Mouse (Mus musculus): ENCODE data around the gene Jak1. TPM values are rescaled to one million over a fixed set of nuclear protein-coding genes. Genes with fewer than 3 reads are reported as not detected.
A peak's percentile ranks its signal among the peaks of the same experiment; 100 is the strongest.

Jak1 gene
- polyA plus RNA-seq, 1 experiment from 2014 or later = 41.0 TPM

DNA sequence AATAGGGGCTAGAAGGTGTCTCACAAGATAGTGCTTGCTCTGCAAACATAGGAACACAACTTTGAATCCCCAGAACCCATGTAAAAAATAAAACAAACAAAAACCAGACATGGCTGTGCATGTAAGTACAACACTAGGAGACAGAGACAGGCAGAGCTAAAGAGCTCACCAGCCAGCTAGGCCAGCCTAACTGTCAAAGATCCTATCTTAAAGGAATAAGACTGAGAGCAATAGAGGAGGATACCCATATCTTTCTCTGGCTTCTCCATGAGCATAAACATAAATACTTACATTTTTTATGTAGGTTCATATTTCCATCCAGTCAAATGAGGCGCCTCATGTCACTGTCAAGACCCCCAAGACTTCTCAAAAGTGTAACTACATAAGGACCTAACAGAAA lies 29.1 kb downstream of the Jak1 start:
- H3K27me3 ChIP-seq = no peaks in the 10 kb centered on the region
- no peak overlapping the region for H3K9ac ChIP-seq
- no peaks in the 10 kb centered on the region for H3K9me3 ChIP-seq (replicated peaks)
- no peak overlapping the region for H3K4me2 ChIP-seq
- H3K27ac ChIP-seq = peak overlapping the region; percentile 80
- no peak for DNase-seq
- H3K4me3 ChIP-seq (replicated peaks) = no peak overlapping the region
- H3K36me3 ChIP-seq = no peaks in the 10 kb centered on the region
- 62% methylated on average over 1 of the region's 1 CpGs for WGBS (ENCODE audit: insufficient replicate concordance)
- ATAC-seq (ENCODE audit: low read depth) = 0 out of 2 replicates have a peak, but pooled peaks have one; percentile 37
- H3K4me1 ChIP-seq (replicated peaks) = peaks cover 81% of the 10 kb centered on the region

DNA sequence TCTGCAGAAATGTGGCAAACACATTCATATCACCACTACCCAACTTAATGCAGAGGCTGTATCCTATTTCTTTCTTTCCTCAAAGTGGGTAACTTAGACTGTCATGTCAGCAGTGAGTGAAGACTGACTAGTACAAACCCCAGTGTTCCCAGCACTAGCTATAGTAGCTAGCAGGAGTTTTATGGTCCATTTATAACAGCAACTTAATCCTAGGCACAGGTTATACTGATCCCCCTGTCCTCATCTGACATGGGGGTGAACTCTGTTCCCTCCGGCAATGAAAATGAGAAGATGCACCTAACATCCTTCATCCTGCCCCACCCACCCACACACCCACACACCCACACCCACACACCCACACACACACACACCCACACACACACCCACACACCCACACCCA lies 30.3 kb downstream of the Jak1 start:
- Histone ChIP-seq H3K9ac (no peak overlapping the region; the same call in 1 of the 2 replicates), H3K9me3 (replicated peaks) (no peaks in the 10 kb centered on the region), H3K36me3 (no peaks in the 10 kb centered on the region), H3K4me1 (replicated peaks) (peaks cover 77% of the 10 kb centered on the region), H3K27ac (peak overlapping the region; percentile 80), H3K4me2 (peak overlapping the region; percentile 33; the same call in 1 of the 2 replicates), H3K4me3 (replicated peaks) (no peak overlapping the region), H3K27me3 (no peaks in the 10 kb centered on the region)
- no peak for ATAC-seq (ENCODE audit: low read depth)
- no peak for DNase-seq
- 64% methylated on average over 1 of the region's 1 CpGs for WGBS (ENCODE audit: insufficient replicate concordance)

DNA sequence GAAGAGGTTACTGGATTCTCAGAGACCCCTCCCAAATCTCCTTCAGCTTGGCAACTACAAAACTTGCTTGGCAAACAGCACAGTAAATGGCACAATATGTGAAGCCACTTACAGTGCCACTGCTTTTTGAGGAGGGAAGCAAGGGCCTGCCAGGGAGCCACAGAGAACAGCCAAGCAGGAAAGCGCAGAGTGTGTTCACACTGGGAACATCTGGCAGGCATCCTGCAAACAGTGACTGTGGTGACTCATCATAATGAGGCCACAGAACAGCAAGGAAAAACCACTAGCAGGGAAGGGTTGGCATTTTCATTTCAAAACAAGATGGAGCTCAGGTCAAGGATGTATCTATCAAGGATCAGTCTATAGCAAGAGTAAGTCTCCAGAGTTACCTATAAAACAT lies 30.8 kb downstream of the Jak1 start:
- peak overlapping the region; percentile 33; the same call in 1 of the 2 replicates for H3K4me2 ChIP-seq
- peaks cover 73% of the 10 kb centered on the region for H3K4me1 ChIP-seq (replicated peaks)
- no peak for DNase-seq
- H3K36me3 ChIP-seq = no peaks in the 10 kb centered on the region
- WGBS (ENCODE audit: insufficient replicate concordance) = 57% methylated on average over 1 of the region's 1 CpGs
- H3K27me3 ChIP-seq = no peaks in the 10 kb centered on the region
- peak; percentile 38; the same call in 1 of the 2 replicates for ATAC-seq (ENCODE audit: low read depth)
- peak overlapping the region; percentile 80 for H3K27ac ChIP-seq
- no peaks in the 10 kb centered on the region for H3K9me3 ChIP-seq (replicated peaks)
- H3K4me3 ChIP-seq (replicated peaks) = no peak overlapping the region
- 0 out of 2 replicates have a peak overlapping the region, but pooled peaks have one; percentile 41 for H3K9ac ChIP-seq

DNA sequence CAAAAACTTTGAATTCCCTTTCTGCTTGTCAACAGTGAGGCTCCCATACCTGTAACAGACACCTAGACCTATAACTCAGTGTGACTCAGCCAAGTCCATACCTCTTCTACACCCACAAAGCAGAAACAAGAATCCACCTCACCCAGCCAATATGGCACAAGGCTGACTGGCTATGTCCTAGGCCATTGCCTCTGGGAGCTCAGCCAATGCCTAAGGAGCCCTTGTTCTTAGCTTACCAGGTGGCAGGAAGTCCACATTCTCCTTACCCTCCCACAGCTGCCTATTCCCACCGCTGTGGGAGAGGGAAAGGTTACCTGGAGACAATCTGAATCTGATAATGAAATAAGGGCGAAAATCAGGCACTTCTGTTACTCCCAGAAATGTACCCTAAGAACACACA lies 34.5 kb downstream of the Jak1 start:
- Histone ChIP-seq H3K27me3 (no peaks in the 10 kb centered on the region), H3K4me1 (replicated peaks) (peaks cover 62% of the 10 kb centered on the region)

DNA sequence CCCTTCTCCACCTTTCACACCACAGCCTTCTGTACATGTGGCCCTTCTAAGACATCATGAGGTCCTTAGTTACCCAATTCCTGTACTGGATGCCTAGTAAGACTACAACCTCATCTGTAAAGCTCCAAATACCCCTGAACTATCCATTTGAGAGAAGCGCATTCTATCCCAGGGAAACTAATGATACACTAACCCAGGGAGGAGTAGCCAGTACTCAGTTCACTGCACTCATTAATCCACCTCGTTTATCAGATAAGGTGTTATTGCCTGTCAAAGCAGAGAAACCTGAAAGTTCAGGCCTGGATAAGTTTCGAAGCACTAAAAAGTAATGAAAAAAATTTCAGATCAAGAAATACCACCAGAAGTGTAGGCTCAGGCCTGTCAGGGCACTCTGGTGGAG lies 37.7 kb downstream of the Jak1 start:
- no peaks in the 10 kb centered on the region for H3K27me3 ChIP-seq
- H3K4me2 ChIP-seq = no peak overlapping the region
- no peak overlapping the region for H3K4me3 ChIP-seq (replicated peaks)
- peaks cover 45% of the 10 kb centered on the region for H3K4me1 ChIP-seq (replicated peaks)
- H3K9me3 ChIP-seq (replicated peaks) = no peaks in the 10 kb centered on the region
- H3K27ac ChIP-seq = peak overlapping the region; percentile 3; the same call in 1 of the 2 replicates
- ATAC-seq (ENCODE audit: low read depth) (no peak), DNase-seq (no peak)
- no peak overlapping the region for H3K9ac ChIP-seq
- no peaks in the 10 kb centered on the region for H3K36me3 ChIP-seq
- WGBS (ENCODE audit: insufficient replicate concordance) = 73% methylated on average over 3 of the region's 3 CpGs

More for the DNA sequence above, 34.5 kb downstream of the Jak1 start:
- Histone ChIP-seq H3K4me3 (replicated peaks) (no peak overlapping the region), H3K4me2 (no peak overlapping the region), H3K27ac (no peak overlapping the region), H3K9ac (no peak overlapping the region), H3K9me3 (replicated peaks) (no peaks in the 10 kb centered on the region), H3K36me3 (no peaks in the 10 kb centered on the region)
- 69% methylated on average over 2 of the region's 2 CpGs for WGBS (ENCODE audit: insufficient replicate concordance)
- no peak for DNase-seq
- ATAC-seq (ENCODE audit: low read depth) = no peak

DNA sequence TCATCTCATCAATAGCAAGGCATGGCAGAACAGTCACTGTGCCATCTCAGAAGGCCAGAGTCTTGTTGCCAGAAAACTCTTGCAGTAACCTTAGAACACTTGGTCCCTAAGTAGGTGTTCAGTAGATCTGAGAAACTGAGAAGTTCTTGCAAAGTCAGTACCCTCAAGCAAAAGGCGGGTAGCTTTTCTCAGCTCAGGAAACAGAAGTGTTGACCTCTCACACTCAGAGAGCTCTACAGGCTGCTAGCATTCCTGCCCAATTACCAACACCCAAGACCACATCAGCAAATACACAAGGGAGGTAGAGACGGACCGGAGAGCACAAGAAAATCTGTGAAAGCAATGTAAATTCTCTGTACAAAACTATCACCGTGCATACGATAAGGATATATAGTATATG lies 39.1 kb downstream of the Jak1 start:
- Histone ChIP-seq H3K9me3 (replicated peaks) (no peaks in the 10 kb centered on the region), H3K27me3 (no peaks in the 10 kb centered on the region), H3K9ac (no peak overlapping the region), H3K36me3 (no peaks in the 10 kb centered on the region), H3K27ac (no peak overlapping the region), H3K4me1 (replicated peaks) (peaks cover 56% of the 10 kb centered on the region), H3K4me2 (no peak overlapping the region), H3K4me3 (replicated peaks) (no peak overlapping the region)
- 81% methylated on average over 5 of the region's 5 CpGs for whole genome bisulfite sequencing (ENCODE audit: insufficient replicate concordance)
- no peak for DNase-seq
- ATAC-seq (ENCODE audit: low read depth) = no peak

DNA sequence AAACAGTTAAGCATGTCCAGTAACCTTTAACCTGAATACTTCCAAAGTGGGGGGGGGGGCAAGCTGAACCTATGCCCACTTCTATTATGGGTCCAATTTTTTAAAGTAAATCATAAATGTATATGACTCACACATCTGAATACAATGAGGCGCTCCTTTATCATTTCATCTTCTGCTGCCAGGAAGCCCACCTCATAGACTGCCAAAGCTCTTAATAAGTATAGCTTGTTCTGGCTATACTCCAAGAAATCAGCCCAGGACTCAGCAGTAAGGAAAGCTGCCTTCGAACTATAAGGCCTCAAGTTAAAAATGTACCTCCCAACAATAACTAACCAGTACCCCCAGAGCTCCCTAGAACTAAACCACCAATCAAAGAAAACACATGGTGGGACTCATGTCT lies 44.1 kb downstream of the Jak1 start:
- no peaks in the 10 kb centered on the region for H3K9me3 ChIP-seq (replicated peaks)
- no peak overlapping the region for H3K27ac ChIP-seq
- H3K27me3 ChIP-seq = no peaks in the 10 kb centered on the region
- H3K36me3 ChIP-seq = no peaks in the 10 kb centered on the region
- WGBS (ENCODE audit: insufficient replicate concordance) = 69% methylated on average over 2 of the region's 2 CpGs
- H3K4me1 ChIP-seq (replicated peaks) = peaks cover 61% of the 10 kb centered on the region
- no peak for ATAC-seq (ENCODE audit: low read depth)
- H3K9ac ChIP-seq = no peak overlapping the region
- H3K4me3 ChIP-seq (replicated peaks) = no peak overlapping the region
- no peak for DNase-seq
- no peak overlapping the region for H3K4me2 ChIP-seq

DNA sequence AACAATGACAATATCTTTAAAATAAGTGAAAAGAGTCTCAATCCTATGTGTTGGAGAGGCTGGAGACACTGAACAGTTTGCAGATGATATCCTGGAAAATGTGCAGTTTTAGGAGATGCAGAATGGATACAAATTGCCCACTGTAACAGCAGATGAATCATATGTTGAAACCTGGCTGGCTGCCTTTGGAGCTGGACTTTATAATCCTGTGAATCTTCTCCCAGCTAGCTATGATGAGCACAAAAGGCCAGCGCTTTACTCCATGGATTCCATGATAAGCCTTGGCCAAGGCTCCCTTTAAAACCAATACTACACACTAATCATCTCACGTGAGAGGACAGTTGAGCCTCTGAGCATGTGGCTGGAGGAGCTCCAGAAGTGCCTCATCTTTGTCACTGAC lies 45.2 kb downstream of the Jak1 start:
- Histone ChIP-seq H3K27me3 (no peaks in the 10 kb centered on the region), H3K4me1 (replicated peaks) (peaks cover 61% of the 10 kb centered on the region), H3K27ac (no peak overlapping the region), H3K4me3 (replicated peaks) (no peak overlapping the region), H3K9me3 (replicated peaks) (no peaks in the 10 kb centered on the region), H3K4me2 (no peak overlapping the region), H3K9ac (no peak overlapping the region), H3K36me3 (no peaks in the 10 kb centered on the region)
- DNase-seq (no peak), ATAC-seq (ENCODE audit: low read depth) (no peak)
- WGBS (ENCODE audit: insufficient replicate concordance) = 71% methylated on average over 2 of the region's 2 CpGs

DNA sequence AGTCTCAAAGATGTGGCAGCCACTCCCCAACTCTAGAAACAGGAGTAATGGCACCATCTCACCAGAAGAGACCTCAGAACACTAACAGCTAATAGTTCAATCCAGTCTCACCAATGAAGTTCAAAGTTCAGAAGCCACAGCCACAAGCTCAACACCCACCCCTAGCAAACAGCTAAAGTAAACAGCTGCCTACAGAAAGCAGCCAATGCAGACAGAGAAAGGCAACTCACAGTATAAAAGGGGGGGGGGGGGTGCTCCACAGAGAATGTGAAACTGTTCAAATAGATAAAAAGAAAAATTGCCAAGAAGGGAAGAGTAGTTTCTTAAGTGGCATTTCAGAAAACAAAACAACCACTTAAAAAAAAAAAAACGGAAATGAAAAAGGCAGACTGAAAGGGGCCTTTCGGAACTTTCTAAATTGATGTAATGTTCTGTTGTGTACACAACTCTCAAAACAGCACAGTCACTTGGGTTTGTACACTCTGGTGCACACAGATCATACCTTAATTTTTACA lies 48.0 kb downstream of the Jak1 start:
- Histone ChIP-seq H3K4me1 (replicated peaks) (peaks cover 57% of the 10 kb centered on the region), H3K9ac (no peak overlapping the region), H3K27me3 (no peaks in the 10 kb centered on the region), H3K27ac (peak overlapping the region; percentile 68), H3K4me2 (peak overlapping the region; percentile 2; the same call in 1 of the 2 replicates), H3K36me3 (no peaks in the 10 kb centered on the region), H3K4me3 (replicated peaks) (no peak overlapping the region), H3K9me3 (replicated peaks) (no peaks in the 10 kb centered on the region)
- WGBS (ENCODE audit: insufficient replicate concordance) = 58% methylated on average over 2 of the region's 2 CpGs
- DNase-seq (no peak), ATAC-seq (ENCODE audit: low read depth) (peak; percentile 61)

DNA sequence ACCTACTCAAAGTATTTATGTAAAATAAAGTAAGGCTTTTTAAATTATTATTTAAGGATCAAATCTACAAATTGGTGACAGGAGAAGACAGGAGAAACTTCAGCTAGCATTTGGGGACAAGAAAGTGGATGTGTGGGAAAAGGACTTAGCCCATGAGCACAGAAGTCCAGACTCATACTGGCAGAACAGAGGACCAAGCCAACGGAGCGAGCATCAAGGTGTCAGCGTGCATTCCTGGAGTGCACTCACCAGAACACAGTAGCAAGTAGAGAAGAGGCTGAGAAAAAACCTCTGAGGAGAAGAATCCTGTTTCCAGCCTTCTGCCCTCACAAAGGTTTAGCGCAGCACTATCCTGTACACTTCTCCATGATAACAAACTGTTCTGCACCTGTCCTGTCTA lies 48.8 kb downstream of the Jak1 start:
- Histone ChIP-seq H3K4me2 (peak overlapping the region; percentile 2; the same call in 1 of the 2 replicates), H3K27me3 (no peaks in the 10 kb centered on the region), H3K9me3 (replicated peaks) (no peaks in the 10 kb centered on the region), H3K36me3 (no peaks in the 10 kb centered on the region), H3K9ac (no peak overlapping the region), H3K4me1 (replicated peaks) (peaks cover 51% of the 10 kb centered on the region), H3K27ac (peak overlapping the region; percentile 68), H3K4me3 (replicated peaks) (no peak overlapping the region)
- WGBS (ENCODE audit: insufficient replicate concordance) = 84% methylated on average over 4 of the region's 4 CpGs
- ATAC-seq (ENCODE audit: low read depth) (no peak), DNase-seq (no peak)

DNA sequence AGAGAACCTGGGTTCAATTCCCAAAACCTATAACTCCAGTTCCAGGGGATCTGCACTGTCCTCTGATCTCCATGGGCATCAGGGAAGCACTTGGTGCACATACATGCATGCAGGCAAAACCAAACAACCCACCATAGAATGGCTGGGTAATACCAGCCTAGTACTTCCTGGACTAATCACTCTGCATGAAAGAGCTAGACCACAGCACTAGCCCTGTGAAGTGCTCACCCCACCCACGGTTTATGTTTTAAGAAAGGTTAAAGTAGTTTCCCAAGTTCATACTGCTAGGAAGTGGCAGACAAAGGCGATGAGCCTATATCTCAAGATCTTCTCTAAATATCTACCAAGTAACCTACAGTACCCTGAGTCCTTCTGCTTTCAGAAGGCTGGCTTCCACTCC lies 51.6 kb downstream of the Jak1 start:
- H3K9me3 ChIP-seq (replicated peaks) = no peaks in the 10 kb centered on the region
- ATAC-seq (ENCODE audit: low read depth) (peak; percentile 43; the same call in 1 of the 2 replicates), DNase-seq (no peak)
- 48% methylated on average over 2 of the region's 2 CpGs for WGBS (ENCODE audit: insufficient replicate concordance)
- H3K4me1 ChIP-seq (replicated peaks) = peaks cover 37% of the 10 kb centered on the region
- no peak overlapping the region for H3K4me2 ChIP-seq
- no peak overlapping the region for H3K27ac ChIP-seq
- no peaks in the 10 kb centered on the region for H3K27me3 ChIP-seq
- no peak overlapping the region for H3K4me3 ChIP-seq (replicated peaks)
- no peak overlapping the region for H3K9ac ChIP-seq
- H3K36me3 ChIP-seq = no peaks in the 10 kb centered on the region

DNA sequence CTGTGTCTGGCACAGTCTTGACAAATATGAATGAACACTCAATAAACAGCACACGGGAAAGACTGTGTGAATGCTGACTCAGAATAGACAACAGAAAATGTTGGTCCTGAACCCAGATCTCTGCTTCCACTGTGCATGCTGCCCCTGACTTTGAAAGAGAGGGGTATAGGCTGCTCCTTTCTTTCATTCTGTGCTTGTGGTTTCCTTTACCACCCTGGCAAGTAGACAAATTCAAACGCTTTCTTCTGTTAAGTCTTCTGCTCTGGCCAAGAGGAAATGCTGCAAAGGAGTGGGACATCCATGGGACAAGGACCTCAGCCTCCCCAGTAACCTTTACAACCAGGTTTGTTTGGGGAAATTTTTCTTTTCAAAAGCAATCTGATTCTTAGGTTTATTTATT lies 57.6 kb downstream of the Jak1 start:
- no peak for ATAC-seq (ENCODE audit: low read depth)
- no peak overlapping the region for H3K4me2 ChIP-seq
- H3K9ac ChIP-seq = no peak overlapping the region
- no peak for DNase-seq
- no peaks in the 10 kb centered on the region for H3K9me3 ChIP-seq (replicated peaks)
- no peaks in the 10 kb centered on the region for H3K27me3 ChIP-seq
- H3K27ac ChIP-seq = no peak overlapping the region
- peaks cover 42% of the 10 kb centered on the region for H3K4me1 ChIP-seq (replicated peaks)
- no peak overlapping the region for H3K4me3 ChIP-seq (replicated peaks)
- no peaks in the 10 kb centered on the region for H3K36me3 ChIP-seq
- 41% methylated on average over 2 of the region's 2 CpGs for WGBS (ENCODE audit: insufficient replicate concordance)

All from liver, embryonic 13.5 days (tissue).